Mouse (Mus musculus) kidney, adult 11 months (tissue): Measurements from ENCODE around the gene Saysd1.

Experiments
- DNase-seq: peaks from one replicate; pipeline ENCODE4 v3.0.0; 2022

Saysd1 gene

DNA sequence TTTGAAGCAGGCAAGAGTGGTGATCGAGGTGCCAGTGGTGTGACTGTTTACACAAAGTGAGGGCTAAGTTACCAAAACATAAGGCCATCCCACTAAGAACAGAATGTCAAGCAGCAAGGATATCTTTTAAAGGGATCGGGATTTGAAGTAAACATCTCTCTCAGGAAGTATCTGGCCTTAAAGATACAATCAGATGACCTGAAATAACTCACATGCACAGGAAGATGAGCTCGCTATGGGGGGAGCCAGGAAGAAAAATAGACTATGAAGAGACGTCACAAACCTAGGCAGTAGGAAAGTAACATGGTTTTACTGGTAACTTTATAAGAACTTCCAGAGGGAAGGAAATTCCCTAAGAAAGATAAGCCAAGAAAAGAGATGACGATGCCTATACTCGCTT is 32.1 kb downstream of the Saysd1 start:
- peak; percentile 31 for DNase-seq

- DNase-seq: peak; percentile 54
Measured at GRCm38 (mm10) chr14:20103207-20103606, 35.1 kb downstream of the Saysd1 start.

GRCm38 (mm10) chr14:20098061-20098460 is 40.3 kb downstream of the Saysd1 start:
- peak; percentile 79 for DNase-seq

GRCm38 (mm10) chr14:20094942-20095341 is 43.4 kb downstream of the Saysd1 start:
- DNase-seq: peak; percentile 23

DNA sequence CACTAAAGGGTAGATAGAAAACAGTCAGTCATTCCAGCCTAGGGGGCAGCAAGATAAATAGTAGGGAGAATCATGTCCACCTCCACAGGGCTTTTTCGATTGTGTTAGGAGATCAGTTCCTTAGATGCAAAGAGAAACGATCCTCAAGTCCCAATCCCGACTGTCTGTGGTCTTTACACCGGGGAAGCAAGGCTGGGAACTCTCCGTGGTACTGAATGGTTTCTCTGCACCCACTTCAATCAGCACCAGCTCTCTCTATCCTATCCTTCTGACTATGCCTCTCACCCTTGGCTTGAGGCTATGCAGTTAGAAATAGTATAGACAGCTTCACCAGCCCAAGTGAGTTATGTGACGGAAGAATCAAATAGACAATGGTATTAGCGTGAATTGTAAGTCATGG is 44.8 kb downstream of the Saysd1 start:
- DNase-seq: no peak

GRCm38 (mm10) chr14:20084335-20084734 is 54.0 kb downstream of the Saysd1 start:
- no peak for DNase-seq

- peak; percentile 96 for DNase-seq
Measured at GRCm38 (mm10) chr14:20082536-20083325, 55.6 kb downstream of the Saysd1 start.

GRCm38 (mm10) chr14:20081937-20082533 is 56.3 kb downstream of the Saysd1 start:
- no peak for DNase-seq

GRCm38 (mm10) chr14:20081084-20081483 is 57.2 kb downstream of the Saysd1 start:
- DNase-seq: no peak

DNA sequence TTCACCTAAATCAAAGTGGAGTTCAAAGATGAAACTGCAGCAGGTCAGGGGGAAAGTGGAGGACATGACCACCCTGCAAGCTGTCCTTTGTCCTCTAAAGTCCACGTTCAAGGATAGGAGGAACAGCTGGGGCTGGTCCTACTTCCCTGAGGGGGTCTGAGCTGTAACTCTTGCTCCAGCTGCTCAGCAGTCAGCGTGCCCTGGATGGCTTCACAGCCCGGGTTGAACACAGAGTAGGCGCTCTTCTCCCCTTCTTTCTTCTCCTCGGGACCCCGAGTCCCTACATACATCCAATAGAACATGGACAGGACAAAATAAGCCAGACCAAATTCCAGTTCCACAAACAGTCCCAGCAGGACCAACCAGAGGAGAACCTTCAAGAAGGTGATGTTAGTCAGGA is 61.2 kb downstream of the Saysd1 start:
- no peak for DNase-seq

- no peak for DNase-seq
Measured at GRCm38 (mm10) chr14:20075544-20075943, 62.8 kb downstream of the Saysd1 start.

DNA sequence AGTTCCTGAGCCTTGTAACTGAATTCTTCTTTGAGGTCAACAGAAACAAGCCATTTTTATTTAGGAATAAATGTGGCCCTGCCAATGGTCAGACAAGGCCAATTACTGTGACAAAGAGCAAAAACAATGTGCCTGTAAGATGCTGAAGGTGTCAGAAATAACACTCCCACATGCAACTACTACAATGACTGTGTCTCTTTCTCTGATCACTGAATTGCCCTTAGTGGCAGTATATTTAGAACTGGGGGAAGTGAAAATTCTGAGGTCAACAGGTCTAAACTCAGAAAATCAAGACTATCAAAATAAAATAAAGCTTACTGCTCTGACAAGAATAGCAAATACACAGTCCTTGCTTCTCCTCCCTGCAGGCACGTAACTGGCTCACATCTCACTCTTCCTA is 63.6 kb downstream of the Saysd1 start:
- DNase-seq: no peak

DNA sequence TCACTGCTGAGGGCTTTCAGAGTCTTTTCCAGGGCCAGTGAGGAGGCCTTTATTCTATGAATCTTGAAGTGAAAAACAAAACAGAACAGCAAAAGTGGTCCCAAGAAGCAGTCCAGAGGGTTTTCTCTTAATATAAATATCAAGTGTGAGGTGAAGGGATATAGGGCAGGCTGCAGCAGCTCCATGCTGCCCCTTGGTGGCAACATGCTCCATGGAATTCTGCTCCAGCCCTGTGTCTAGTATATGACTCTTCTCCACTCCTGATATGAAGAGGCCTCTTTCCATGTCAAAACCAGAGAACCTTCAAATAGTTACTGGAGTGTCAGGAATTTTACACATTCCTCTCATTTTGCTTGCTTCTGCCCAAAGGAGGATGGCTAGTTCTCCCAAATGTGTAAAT is 67.7 kb downstream of the Saysd1 start:
- DNase-seq: peak; percentile 19

DNA sequence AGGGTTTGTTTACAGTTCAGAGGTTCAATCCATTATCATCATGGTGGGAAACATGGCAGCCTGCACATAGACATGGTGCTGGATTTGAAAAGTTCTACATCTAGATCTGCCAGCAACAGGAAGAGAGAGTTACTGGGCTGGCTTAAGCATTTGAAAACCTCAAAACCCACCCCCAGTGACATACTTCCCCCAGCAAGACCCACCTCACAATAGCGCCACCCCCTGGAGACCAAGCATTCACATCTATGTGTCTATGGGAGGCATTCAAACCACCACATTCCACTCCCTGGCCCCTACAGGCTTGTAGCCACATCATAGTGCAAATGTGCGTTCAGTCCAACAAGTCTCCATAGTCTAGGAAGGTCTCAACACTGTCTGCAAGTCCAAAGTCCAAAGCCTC is 70.0 kb downstream of the Saysd1 start:
- DNase-seq: no peak

DNA sequence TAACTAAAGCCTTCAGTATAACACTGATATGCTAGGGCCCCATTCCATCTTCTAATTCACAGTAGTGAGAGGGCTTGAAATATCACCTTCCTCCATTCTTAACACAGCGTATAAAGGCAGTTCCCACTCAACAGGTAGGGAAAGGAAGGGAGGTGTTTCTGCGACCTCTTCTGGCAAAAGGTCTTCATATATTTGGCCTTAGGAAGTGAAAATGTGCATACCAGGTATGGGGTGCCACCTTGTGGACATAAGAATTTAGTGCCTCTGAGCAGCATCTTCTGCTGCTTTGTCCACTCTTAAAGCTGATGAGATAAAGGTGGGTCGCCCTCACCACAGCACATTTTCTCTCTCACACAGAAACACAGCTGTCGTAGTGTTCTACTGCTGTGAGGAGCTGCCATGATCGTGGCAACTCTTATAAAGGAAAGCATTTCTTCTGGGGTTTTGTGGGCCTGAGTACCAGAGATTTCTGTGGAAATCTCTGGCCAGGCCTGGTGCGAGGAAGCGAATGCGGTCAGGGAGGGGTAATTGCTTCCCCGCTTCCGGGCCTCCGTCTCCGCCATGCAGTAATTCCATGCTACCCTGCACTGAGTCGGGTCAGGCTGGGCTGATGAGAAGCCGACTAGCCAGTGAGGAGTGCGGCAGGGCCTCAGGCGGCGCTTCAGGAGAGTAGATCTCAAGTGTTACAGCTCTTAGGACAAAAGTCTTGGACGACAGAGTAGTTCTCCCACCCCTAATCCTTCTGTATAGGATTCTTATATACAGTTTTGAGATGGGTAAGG is 70.8 kb downstream of the Saysd1 start:
- peak; percentile 60 for DNase-seq

GRCm38 (mm10) chr14:20064771-20065170 is 73.6 kb downstream of the Saysd1 start:
- DNase-seq: no peak

DNA sequence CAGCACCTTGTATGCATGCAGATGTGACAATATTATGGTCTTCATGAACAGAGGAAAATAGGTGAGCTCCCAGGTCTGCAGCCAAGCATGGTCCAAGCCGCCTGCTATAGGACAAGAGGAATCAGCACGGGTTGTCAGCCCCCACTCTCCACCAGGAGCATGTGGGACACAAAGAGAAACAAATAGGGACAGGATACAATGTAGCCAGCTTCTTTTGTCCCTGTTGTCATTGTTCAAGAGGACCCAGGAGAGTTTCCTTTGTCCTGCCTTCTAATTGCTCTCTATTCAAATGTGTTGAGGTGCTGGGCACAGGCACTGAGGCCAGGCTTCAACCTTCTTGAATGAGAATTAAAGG is 89.9 kb downstream of the Saysd1 start:
- no peak for DNase-seq

DNA sequence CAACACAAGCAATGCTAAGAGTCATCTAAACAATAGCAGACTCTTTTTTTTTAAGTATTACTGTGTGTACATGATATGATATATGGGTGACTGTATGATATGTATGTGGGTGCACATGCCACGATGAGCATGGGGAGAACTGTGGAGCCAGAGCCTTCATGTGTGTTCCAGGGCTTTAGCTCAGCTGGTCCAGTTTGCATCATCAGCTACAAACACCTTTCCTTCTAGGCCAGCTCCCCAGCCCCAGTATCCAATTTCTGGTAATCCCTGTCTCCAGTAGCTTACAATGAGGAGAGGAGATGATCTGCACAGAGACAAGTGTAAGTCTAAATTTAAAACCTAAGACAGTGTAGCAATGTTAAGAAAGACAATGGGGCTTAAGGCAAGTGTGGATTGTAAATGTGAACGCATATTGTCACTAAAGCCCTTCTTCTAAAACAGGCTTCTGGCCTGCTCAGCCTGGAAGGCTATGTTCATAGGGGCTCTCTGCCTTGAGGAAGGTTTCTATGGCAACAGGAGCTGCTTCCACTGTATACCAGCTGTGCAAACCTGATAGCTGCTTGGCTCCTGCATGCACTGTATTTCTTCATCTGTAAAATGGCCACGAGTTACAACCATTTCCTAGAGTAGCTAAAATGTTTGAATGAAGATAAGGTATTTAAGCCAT is 90.4 kb downstream of the Saysd1 start:
- no peak for DNase-seq

GRCm38 (mm10) chr14:20047291-20047690 is 91.0 kb downstream of the Saysd1 start:
- DNase-seq: no peak

DNA sequence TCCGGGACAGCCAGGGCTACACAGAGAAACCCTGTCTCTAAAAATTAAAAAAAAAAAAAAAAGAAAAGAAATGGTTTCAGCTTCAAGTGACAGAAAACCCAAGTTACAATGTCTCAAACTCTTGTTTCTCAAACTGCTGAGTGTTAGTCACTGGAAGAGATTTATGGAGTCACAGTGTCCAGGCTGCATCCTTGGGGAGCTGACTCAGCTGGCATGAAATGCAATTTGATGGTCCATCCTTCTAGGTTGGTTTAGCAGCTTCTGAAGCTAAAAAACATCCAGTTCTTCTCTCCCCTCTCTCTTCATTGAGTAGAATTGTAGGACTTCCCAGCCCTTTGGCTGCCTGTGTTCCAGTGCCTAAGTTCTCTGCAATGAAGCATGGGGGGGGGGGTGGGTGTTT is 94.3 kb downstream of the Saysd1 start:
- DNase-seq: no peak

GRCm38 (mm10) chr14:20041836-20042235 is 96.5 kb downstream of the Saysd1 start:
- DNase-seq: no peak

GRCm38 (mm10) chr14:20040976-20041375 is 97.4 kb downstream of the Saysd1 start:
- DNase-seq: no peak

DNA sequence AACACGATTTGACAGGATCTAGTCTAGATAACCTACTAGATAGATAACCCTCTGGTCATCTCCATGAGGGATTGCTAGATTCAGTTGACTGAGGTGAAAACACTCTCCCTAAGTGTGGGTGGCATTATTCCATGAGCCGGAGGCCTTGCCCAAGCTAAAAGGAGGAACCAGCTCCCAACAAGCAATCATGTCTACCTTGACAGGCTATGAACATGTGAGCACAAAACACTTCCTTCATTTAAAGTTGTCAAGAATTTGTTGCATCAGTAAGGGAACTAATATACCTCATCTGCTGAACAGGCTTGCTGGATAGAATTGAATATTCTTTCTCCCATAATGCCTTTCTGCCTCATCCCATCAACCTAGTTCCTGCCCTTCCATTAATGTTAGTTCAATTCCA is 98.5 kb downstream of the Saysd1 start:
- DNase-seq: no peak

- no peak for DNase-seq
Measured at GRCm38 (mm10) chr14:20032738-20033116, 105.6 kb downstream of the Saysd1 start.
